Mouse (Mus musculus): ENCODE measurements around the gene Fam163b. TPM values are rescaled to one million over a fixed set of nuclear protein-coding genes. Genes with fewer than 3 reads are reported as not detected.

The Fam163b gene
- total RNA-seq, 2 experiments from 2014 or later = not detected

DNA sequence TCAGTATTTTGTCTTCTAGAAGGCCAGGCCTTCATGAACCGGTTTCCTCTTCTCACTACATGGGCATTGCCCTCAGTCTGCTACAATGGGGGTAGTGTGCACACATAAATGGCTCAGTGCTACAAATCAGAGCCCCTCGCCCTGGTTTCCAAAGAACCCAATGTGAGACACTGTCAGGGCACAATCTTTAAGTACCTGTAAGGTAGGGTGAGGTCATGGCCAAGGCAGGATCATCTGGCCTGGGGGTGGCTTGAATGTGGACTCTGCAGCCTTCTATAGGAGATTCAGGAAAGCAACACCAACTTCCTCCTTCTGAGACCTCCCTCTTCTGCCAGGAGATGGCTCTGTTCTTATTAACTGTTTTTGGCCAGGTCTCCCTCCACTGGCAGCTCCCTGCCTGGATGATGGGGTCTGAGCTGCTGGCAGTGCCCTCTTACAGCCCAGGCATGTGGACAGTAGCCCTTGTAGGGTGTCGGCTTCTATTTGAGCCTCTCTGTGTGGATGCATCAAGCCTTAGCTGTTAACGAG, 55.7 kb downstream of the Fam163b start:
- no peak for DNase-seq

DNA sequence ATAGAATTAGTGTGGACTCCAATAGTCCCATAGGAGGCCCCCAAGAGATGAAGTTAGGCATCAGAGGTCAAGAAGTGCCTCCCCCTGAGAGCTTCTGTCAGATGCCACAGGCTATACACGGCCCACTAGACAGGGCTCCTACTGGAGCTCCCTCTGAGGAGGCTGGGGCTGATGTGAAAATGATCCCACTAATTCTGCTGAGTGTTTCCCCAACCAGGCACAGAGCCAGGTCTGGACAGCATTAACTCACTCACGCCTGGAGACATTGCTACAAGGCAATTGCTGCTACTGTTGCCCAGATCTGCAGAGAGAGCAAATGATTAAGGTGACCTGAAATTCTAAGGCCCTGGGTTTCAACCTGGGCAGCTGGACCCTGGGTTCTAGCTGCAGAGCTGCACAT, 56.5 kb downstream of the Fam163b start:
- DNase-seq = no peak

DNA sequence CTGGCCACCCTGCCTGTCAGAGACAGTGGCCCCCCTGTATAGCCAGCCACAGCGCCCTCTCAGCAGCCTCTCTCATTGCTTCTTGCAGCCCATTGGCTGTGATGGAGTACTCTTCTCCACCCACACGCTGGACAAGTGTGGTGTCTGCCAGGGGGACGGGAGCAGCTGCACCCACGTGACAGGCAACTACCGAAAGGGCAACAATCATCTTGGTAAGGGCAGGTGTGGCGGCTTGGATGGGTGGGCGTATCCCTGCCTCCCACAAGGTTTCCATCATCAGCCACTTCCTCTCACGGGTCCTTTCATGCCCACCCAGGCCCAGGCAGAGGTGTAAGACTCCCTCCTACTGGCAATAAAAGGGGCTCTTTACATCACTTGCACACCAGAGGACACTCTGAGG, 57.3 kb downstream of the Fam163b start:
- DNase-seq = no peak

DNA sequence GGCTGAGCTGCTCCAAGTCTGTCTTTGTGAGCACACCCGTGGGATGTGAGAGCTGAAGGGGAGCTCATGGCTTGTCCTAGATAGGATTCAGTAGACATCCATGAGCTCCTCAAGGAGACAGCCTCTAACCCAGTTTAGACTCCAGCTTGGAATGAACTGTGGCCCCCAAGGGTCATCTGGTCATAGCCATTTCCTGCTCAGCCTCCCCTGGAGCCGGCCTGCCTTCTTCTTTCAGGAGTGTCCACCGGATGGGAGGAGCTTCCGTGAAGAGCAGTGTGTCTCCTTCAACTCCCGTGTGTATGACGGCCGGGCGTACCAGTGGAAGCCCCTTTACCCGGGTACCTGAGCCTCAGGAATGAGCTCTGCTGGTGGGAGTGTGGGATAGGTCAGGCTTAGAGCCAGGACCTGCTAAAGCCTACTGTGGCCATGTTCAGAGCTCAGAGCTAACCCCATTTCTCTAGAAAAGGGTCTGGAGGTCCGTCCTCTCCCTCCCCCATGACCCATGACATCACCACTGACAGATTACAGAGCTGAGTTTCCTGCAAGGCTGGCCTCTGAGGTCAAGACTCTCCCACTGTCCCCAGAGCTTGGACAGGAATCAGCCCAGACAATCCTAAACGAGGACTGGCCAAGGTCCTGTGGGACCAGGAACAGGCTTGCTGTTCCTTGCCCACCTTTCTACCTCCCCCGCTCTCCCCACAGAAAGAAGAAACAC, 58.4 kb downstream of the Fam163b start:
- no peak for DNase-seq

DNA sequence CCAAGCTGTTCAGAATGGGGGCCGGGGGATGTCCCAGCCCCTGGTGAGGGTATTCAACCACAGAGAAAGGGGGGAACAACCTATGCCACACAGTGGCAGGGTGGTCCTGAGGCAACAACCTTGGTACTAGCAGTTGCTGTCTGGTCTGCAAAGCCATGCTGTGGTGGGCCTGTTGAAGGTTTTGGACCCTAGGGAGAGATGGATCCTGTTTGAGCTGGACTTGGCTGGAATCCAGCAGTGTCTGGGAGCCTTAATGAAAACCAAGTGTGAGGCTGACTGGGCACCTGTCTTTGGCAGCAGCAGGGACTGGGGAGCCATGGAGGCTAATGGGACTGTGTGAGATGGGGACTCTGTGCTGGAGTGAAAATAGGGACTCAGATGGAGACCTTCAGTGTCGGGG, 62.6 kb downstream of the Fam163b start:
- no peak for DNase-seq

DNA sequence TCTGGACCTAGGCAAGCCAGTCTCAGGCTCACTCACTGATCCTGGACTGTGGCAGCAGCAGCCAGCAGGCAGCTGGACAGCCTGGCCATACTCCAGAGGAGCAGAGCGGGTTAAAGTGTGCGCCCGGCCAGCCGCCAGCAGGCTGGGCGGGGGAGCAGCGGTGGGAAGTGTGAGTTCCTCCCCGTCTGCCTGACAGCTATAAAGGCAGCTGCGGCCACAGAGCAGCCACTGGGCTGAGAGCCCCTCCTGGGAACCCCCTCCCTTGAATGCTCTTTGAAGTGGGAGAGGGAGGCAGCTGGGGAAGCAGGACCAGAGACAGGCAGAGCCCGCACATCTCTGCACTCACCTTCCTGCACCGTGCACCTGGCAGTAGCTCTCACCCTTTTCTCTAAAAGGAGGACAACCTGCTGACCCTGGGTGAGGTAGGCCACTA, 63.1 kb downstream of the Fam163b start, which contains the start of gene Adamtsl2:
Gene Adamtsl2 (plus strand): TSS at position 228 of the 433 bp plus-strand sequence.
- peak; percentile 90 for DNase-seq

DNA sequence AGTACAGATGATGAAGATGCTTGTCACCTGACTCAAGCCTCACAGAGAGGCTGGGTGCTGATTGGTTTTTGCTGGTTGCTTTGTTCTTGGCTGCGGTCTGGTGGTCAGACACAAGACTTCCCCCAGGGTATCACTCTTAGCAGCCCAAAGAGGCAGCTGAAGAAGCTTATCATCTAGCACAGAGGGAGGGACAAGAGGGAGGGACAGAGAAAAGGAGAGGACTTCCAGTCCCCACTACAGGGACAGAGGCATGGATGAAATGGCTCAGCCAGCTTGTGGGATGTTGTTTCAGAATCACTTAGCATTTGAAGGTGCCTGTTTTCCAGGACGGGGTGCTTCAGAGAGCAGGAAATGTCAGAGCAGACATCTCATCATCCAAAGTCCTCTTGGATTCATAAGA, 64.0 kb downstream of the Fam163b start:
- DNase-seq = no peak

DNA sequence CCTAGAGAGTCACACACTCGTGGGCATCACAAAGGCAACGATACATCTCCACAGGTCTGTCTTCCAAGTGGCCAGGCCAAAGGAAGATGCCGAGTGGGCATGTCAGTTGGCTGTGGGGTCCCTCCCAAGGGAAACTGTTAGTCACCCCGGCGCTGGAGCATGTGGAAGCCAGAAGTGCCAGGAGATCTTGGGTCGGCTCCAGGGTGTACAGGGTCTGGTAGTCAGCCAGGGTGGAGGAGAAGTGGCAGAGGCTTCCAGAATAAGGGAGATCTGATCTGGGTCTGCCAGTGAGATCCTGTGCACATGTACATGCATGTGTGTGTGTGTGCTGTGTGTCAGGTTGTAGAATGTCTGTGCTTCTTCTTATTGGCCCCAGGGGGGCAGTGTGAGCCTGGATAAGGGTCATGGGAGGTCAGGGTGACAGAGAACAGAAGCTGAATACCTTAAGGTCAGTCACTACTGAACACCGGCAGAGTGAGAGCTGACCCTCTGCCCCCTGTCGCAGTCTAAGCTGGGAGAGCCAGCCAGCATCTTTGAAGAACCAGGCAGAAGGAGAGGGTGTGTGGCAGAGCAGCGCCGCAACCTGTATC, 64.5 kb downstream of the Fam163b start:
- peak; percentile 46 for DNase-seq

DNA sequence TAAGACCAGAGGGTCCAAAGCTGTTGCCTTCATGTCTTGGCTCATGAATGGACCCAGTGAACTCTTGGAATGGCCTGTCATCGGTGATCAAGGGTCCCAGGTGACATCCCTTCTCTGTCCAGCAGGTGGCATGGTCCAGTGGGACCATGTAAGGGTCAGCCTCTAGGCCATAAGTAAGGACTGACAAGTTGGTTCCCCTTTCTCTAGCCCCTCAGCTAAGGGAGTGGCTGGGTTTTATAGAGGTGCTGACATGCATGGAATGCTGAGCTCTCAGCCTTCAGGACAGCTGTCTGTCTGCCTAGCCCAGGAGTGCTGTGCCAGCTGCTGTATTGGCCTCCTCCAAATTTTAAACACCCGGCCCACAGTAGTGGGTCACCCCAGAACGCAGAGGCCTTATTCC, 66.8 kb downstream of the Fam163b start:
- DNase-seq = no peak

DNA sequence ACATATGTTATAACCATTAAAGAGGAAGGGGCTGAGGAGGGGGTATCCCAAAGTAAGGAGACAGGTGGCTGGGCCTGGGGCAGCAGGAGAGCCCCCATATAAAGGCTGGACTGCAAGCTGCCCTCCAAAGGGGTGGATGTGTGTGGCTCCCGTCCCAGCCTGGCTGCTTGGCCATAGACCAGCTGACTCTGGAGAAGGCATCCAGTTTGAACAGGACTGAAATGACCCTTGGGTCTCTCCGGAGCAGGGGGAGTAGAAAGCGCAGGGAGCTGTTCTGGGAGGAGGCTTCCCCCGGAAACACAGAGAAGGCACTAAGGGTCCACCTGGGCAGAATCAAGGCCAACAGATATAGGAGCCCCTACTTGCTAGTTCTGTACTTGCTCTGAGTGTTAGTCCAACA, 67.5 kb downstream of the Fam163b start:
- peak; percentile 52 for DNase-seq

DNA sequence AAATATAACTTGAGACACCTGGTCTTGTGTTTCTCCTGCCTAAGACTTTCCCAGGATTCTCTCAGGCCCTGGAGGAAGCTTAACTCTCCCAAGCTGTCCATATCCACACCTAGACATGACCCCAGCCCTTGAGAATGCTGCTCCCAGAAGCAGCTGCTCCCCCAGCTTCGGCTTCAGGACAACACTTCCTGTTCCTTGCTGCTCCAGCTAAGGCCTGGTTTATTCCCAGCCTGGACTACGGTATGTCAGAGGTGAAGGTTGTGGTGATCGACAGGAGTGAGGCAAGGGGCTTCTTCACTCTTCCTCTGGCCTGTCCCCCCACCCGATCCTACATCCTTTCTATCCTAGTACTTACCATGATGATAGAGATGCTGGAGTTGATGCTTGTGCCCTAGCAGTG, 68.9 kb downstream of the Fam163b start:
- DNase-seq = no peak

DNA sequence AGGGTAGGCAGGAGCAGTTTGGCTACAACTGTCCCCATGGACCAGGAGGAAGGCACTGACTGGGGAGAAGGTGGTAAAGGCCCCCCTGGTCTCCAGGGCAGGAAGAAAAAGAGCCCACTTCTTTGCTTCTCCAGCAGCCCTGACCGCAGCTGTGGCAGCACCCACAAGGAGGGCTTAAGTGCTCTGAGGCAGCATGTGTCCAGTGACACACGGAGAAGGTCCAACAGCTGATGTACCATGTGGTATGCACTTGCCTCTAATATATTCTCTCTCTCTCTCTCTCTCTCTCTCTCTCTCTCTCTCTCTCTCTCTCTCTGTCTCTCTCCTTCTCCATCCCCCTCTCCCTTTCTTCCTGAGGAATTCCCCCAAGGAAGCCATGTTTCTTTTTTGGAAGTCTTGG, 70.3 kb downstream of the Fam163b start, which contains the start of gene Mymk:
Gene Mymk (minus strand): TSS at position 202 of the 400 bp plus-strand sequence.
- DNase-seq = no peak

DNA sequence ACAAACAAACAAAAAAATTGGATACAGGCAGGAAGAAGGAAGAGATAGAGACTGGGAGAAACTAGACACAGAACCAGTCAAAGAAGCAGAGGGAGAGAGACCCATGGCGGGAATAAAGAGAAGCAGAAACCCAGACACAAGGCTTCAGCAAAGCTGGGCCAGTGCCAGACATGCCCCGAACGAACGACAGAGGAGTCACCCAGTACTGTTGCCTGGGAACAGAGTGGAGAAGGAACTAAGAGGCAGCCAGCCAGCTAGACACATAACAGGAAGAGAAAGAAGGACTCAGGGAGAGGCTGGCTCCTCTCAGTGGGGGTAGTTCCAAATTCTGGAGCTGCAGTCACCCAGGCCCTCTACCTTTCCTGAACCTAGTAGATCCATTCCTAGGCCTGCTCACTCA, 71.2 kb downstream of the Fam163b start:
- DNase-seq = peak; percentile 54

DNA sequence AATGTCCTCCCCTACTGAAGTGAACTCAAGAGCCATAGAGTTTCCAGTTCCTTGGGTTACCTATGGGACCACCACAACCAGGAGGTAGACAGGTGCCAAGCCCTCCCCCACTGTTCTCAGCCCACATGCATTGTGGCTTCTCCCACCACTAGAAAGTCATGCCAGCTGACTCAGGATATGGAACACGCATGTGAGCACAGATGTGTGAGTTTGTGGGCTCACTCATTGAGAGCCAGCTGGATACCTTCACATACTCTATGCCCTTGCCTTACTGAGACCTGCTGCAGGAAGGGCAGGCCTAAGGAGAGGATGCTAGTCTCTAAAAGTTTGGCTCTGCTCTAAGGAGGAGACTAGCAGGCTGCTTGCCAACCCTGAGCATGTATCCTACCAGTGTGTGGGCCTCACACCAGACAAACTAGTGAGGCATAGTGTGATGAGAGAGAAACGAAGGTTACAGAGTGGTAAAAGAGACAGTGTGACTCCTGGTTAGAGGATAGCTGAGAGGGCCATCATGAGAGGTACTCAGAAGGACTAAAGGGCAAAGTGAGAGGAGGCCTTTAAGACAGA, 72.0 kb downstream of the Fam163b start:
- DNase-seq = no peak

DNA sequence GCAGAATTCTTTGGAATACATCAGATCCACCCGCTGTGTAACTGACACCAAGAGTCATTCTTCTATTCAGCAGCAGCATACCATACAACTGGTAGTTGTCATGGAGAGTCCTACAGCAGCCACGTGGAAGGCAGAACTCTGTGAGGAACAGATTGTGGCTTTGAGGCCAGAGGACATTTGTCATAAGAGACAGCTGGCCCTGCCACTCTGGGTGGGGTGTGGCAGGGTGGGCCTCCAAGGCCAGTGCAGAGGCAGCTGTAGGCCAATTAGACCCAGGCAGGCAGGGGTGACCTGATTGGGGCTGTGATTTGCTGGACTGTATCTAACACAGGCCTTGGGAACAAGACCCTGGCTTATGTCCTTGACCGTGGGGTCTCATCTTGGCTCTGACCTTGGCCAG, 72.6 kb downstream of the Fam163b start:
- no peak for DNase-seq

DNA sequence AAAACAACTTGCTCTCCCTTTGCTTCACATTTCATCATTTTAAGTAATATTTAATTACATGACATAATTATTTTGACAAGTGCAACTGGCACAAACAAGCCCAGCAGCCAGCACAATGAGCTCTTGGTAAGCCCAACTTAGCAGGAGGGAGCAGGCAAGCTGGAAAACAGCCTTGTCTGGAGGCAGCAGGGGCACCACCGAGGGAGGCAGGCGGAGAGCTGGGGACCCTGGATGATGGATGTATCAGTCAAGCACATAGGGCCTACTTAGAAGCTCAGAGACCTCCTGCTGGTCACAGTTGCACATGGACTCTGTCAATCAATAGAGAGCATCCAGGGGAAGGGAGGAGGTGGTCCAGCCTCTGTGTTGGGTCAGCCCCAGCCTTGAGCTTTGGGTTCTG, 74.3 kb downstream of the Fam163b start:
- no peak for DNase-seq

DNA sequence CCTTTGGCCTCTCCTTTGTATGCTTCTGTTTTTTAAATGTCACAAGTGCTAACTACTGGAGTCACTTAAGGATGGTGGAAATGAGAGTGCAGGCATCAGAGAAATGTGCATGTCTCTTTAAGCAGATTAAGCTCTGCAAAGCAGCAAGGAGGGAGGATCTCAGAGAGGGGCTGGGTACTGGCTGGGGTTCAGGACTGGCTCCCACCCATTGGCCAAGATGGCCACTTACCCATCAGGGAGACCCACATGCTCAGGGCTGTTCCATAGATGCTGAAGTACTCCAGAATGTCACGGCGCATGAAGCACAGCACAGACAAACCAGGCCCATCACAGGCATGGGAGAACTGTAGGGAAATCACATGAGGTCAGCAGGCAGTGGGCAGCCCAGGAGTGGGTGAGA, 75.2 kb downstream of the Fam163b start:
- no peak for DNase-seq

Other genes with a start within 250 kb of the Fam163b start
- gene Surf6, start 239.6 kb downstream of the Fam163b start, total RNA-seq (2021) = 10 to 100 TPM; 10.3 to 12.0 TPM
- 10 to 100 TPM; 16.2 to 17.6 TPM for gene Med22, start 231.8 kb downstream of the Fam163b start, total RNA-seq (2021)
- gene Rpl7a, start 231.7 kb downstream of the Fam163b start, total RNA-seq (2021) = 100 to 1,000 TPM; 236 to 242 TPM
- 10 to 100 TPM; 10.9 to 12.5 TPM for gene Surf2, start 226.1 kb downstream of the Fam163b start, total RNA-seq (2021)
- gene Surf1, start 226.0 kb downstream of the Fam163b start, total RNA-seq (2021) = 10 to 100 TPM; 27.4 to 33.1 TPM
- gene Surf4, start 208.6 kb downstream of the Fam163b start, total RNA-seq (2021) = 10 to 100 TPM; 72.8 to 87.1 TPM
- not detected for gene Stkld1, start 208.4 kb downstream of the Fam163b start, total RNA-seq (2021)
- gene Rexo4, start 178.1 kb downstream of the Fam163b start, total RNA-seq (2021) = 10 to 100 TPM; 14.2 to 16.3 TPM
- gene Adamts13, start 169.1 kb downstream of the Fam163b start, total RNA-seq (2021) = not detected
- 10 to 100 TPM; 27.9 to 30.2 TPM for gene Cacfd1, start 132.6 kb downstream of the Fam163b start, total RNA-seq (2021)
- under 1 TPM; 0.10 to 0.16 TPM for gene Slc2a6, start 114.5 kb downstream of the Fam163b start, total RNA-seq (2021)
- 10 to 100 TPM in 1 of 2 experiments, 1 to 10 TPM in 1; 4.8 to 14.4 TPM for gene Mymk, start 70.3 kb downstream of the Fam163b start, total RNA-seq (2021)
- 1 to 10 TPM; 8.2 to 8.7 TPM for gene Adamtsl2, start 63.1 kb downstream of the Fam163b start, total RNA-seq (2021)
- not detected for gene Dbh, start 22.7 kb upstream of the Fam163b start, total RNA-seq (2021)
- 1 to 10 TPM; 2.4 to 2.5 TPM for gene Sardh, start 105.8 kb upstream of the Fam163b start, total RNA-seq (2021)

All from gastrocnemius, postnatal 25 days (tissue).